Mouse (Mus musculus): ENCODE data around the gene Tuba8. TPM values are rescaled to one million over a fixed set of nuclear protein-coding genes. Genes with fewer than 3 reads are reported as not detected.
A peak's percentile ranks its signal among the peaks of the same experiment; 100 is the strongest.

Tuba8 gene
- polyA plus RNA-seq, 1 experiment from 2014 or later = 0.49 TPM

GRCm38 (mm10) chr6:121210926-121211289 is 412 bp downstream of the Tuba8 start:
- Histone ChIP-seq H3K27me3 (ENCODE audit: control insufficient read depth, insufficient read depth, low read length) (peaks cover 30% of the 10 kb centered on the region), H3K4me3 (ENCODE audit: low read depth, low read length) (peak overlapping the region; percentile 39), H3K36me3 (ENCODE audit: control insufficient read depth, insufficient read depth, low read length) (no peaks in the 10 kb centered on the region), H3K4me2 (ENCODE audit: low read depth) (peak overlapping the region; percentile 73), H3K9me3 (ENCODE audit: control insufficient read depth, low read length) (no peaks in the 10 kb centered on the region), H3K27ac (ENCODE audit: low read depth, low read length) (no peak overlapping the region), H3K9ac (ENCODE audit: low read length) (peak overlapping the region; percentile 42), H3K4me1 (ENCODE audit: control insufficient read depth, insufficient read depth, low read length) (peaks cover 12% of the 10 kb centered on the region)
- ATAC-seq (ENCODE audit: insufficient read depth, low FRiP score, low TSS enrichment) = 0 out of 2 replicates have a peak, but pooled peaks have one; percentile 27
- no peak for DNase-seq (ENCODE audit: low spot score)
- WGBS = 0% methylated on average over 12 of the region's 12 CpGs

- Histone ChIP-seq H3K4me1 (ENCODE audit: control insufficient read depth, insufficient read depth, low read length) (peaks cover 12% of the 10 kb centered on the region), H3K4me2 (ENCODE audit: low read depth) (peak overlapping the region; percentile 73), H3K9me3 (ENCODE audit: control insufficient read depth, low read length) (no peaks in the 10 kb centered on the region), H3K9ac (ENCODE audit: low read length) (no peak overlapping the region), H3K27me3 (ENCODE audit: control insufficient read depth, insufficient read depth, low read length) (peaks cover 30% of the 10 kb centered on the region), H3K4me3 (ENCODE audit: low read depth, low read length) (no peak overlapping the region), H3K27ac (ENCODE audit: low read depth, low read length) (no peak overlapping the region), H3K36me3 (ENCODE audit: control insufficient read depth, insufficient read depth, low read length) (no peaks in the 10 kb centered on the region)
- DNase-seq (ENCODE audit: low spot score) (no peak), ATAC-seq (ENCODE audit: insufficient read depth, low FRiP score, low TSS enrichment) (no peak)
- WGBS = 13% methylated on average over 4 of the region's 5 CpGs
These were observed 1.2 kb downstream of the Tuba8 start for GRCm38 (mm10) chr6:121211743-121212142.

DNA sequence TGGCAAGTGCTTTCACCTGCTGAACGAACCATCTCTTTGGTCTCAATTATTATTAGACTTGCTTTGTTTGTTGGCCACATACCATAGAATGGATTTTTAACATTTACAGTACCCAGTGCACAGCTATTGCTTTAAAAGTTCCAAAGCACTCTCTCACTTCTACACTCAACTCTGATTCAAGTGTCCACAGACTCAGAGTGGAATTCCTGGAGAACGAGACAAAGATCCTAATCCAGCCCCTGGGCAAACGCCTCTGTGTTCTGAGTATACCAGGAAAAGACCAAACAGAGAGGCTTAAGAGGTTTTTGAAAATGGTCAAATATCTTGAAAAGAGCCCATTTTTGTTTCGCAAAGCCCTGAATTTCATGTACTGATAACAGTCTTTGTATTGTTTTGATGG is 2.5 kb downstream of the Tuba8 start:
- Histone ChIP-seq H3K27me3 (ENCODE audit: control insufficient read depth, insufficient read depth, low read length) (peaks cover 30% of the 10 kb centered on the region), H3K9ac (ENCODE audit: low read length) (no peak overlapping the region), H3K36me3 (ENCODE audit: control insufficient read depth, insufficient read depth, low read length) (no peaks in the 10 kb centered on the region), H3K27ac (ENCODE audit: low read depth, low read length) (no peak overlapping the region), H3K4me1 (ENCODE audit: control insufficient read depth, insufficient read depth, low read length) (peaks cover 12% of the 10 kb centered on the region), H3K4me2 (ENCODE audit: low read depth) (no peak overlapping the region), H3K4me3 (ENCODE audit: low read depth, low read length) (no peak overlapping the region), H3K9me3 (ENCODE audit: control insufficient read depth, low read length) (no peaks in the 10 kb centered on the region)
- DNase-seq (ENCODE audit: low spot score) (no peak), ATAC-seq (ENCODE audit: insufficient read depth, low FRiP score, low TSS enrichment) (no peak)
- WGBS = 88% methylated on average over 4 of the region's 4 CpGs

GRCm38 (mm10) chr6:121214221-121214620 is 3.7 kb downstream of the Tuba8 start:
- WGBS = 88% methylated on average over 5 of the region's 5 CpGs
- no peaks in the 10 kb centered on the region for H3K36me3 ChIP-seq (ENCODE audit: control insufficient read depth, insufficient read depth, low read length)
- H3K27me3 ChIP-seq (ENCODE audit: control insufficient read depth, insufficient read depth, low read length) = peaks cover 30% of the 10 kb centered on the region
- no peaks in the 10 kb centered on the region for H3K9me3 ChIP-seq (ENCODE audit: control insufficient read depth, low read length)
- ATAC-seq (ENCODE audit: insufficient read depth, low FRiP score, low TSS enrichment) (no peak), DNase-seq (ENCODE audit: low spot score) (no peak)
- H3K4me2 ChIP-seq (ENCODE audit: low read depth) = no peak overlapping the region
- H3K27ac ChIP-seq (ENCODE audit: low read depth, low read length) = no peak overlapping the region
- H3K4me1 ChIP-seq (ENCODE audit: control insufficient read depth, insufficient read depth, low read length) = peaks cover 12% of the 10 kb centered on the region
- H3K4me3 ChIP-seq (ENCODE audit: low read depth, low read length) = no peak overlapping the region
- no peak overlapping the region for H3K9ac ChIP-seq (ENCODE audit: low read length)

- DNase-seq (ENCODE audit: low spot score) = no peak
- peaks cover 27% of the 10 kb centered on the region for H3K27me3 ChIP-seq (ENCODE audit: control insufficient read depth, insufficient read depth, low read length)
- H3K4me1 ChIP-seq (ENCODE audit: control insufficient read depth, insufficient read depth, low read length) = peaks cover 12% of the 10 kb centered on the region
- 90% methylated on average over 8 of the region's 8 CpGs for WGBS
- no peaks in the 10 kb centered on the region for H3K9me3 ChIP-seq (ENCODE audit: control insufficient read depth, low read length)
- H3K27ac ChIP-seq (ENCODE audit: low read depth, low read length) = no peak overlapping the region
- no peak overlapping the region for H3K4me3 ChIP-seq (ENCODE audit: low read depth, low read length)
- H3K4me2 ChIP-seq (ENCODE audit: low read depth) = no peak overlapping the region
- no peak overlapping the region for H3K9ac ChIP-seq (ENCODE audit: low read length)
- no peaks in the 10 kb centered on the region for H3K36me3 ChIP-seq (ENCODE audit: control insufficient read depth, insufficient read depth, low read length)
- ATAC-seq (ENCODE audit: insufficient read depth, low FRiP score, low TSS enrichment) = no peak
These were observed 4.3 kb downstream of the Tuba8 start for GRCm38 (mm10) chr6:121214667-121215330.

- ATAC-seq (ENCODE audit: insufficient read depth, low FRiP score, low TSS enrichment) (no peak), DNase-seq (ENCODE audit: low spot score) (no peak)
- H3K4me1 ChIP-seq (ENCODE audit: control insufficient read depth, insufficient read depth, low read length) = peaks cover 11% of the 10 kb centered on the region
- no peaks in the 10 kb centered on the region for H3K9me3 ChIP-seq (ENCODE audit: control insufficient read depth, low read length)
- H3K9ac ChIP-seq (ENCODE audit: low read length) = no peak overlapping the region
- H3K36me3 ChIP-seq (ENCODE audit: control insufficient read depth, insufficient read depth, low read length) = no peaks in the 10 kb centered on the region
- peaks cover 22% of the 10 kb centered on the region for H3K27me3 ChIP-seq (ENCODE audit: control insufficient read depth, insufficient read depth, low read length)
- H3K27ac ChIP-seq (ENCODE audit: low read depth, low read length) = no peak overlapping the region
- no peak overlapping the region for H3K4me2 ChIP-seq (ENCODE audit: low read depth)
- 81% methylated on average over 5 of the region's 5 CpGs for WGBS
- no peak overlapping the region for H3K4me3 ChIP-seq (ENCODE audit: low read depth, low read length)
These were observed 4.8 kb downstream of the Tuba8 start for GRCm38 (mm10) chr6:121215336-121215735.

DNA sequence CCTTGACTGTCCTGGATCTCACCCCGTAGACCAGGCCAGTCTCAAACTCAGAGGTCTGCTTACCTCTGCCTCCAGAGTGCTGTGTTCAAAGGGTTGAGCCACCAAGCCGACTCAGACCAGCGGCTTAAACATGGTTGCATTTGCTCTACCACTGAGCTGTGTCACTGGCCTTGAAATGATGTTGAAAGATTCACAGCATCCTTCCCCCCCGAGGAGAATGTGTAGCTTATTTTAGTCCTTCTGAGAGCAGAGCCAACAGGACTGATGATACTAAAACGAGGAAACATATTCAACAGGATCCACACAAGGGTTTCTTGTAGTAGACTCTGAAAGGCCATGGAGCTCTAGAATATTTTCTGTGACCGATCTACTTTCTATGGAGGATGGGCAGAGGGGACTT is 5.4 kb downstream of the Tuba8 start:
- no peak for ATAC-seq (ENCODE audit: insufficient read depth, low FRiP score, low TSS enrichment)
- no peaks in the 10 kb centered on the region for H3K36me3 ChIP-seq (ENCODE audit: control insufficient read depth, insufficient read depth, low read length)
- no peak overlapping the region for H3K27ac ChIP-seq (ENCODE audit: low read depth, low read length)
- H3K9ac ChIP-seq (ENCODE audit: low read length) = no peak overlapping the region
- no peak overlapping the region for H3K4me2 ChIP-seq (ENCODE audit: low read depth)
- no peaks in the 10 kb centered on the region for H3K9me3 ChIP-seq (ENCODE audit: control insufficient read depth, low read length)
- 84% methylated on average over 6 of the region's 6 CpGs for WGBS
- DNase-seq (ENCODE audit: low spot score) = no peak
- peaks cover 8% of the 10 kb centered on the region for H3K4me1 ChIP-seq (ENCODE audit: control insufficient read depth, insufficient read depth, low read length)
- H3K4me3 ChIP-seq (ENCODE audit: low read depth, low read length) = no peak overlapping the region
- H3K27me3 ChIP-seq (ENCODE audit: control insufficient read depth, insufficient read depth, low read length) = peaks cover 16% of the 10 kb centered on the region

DNA sequence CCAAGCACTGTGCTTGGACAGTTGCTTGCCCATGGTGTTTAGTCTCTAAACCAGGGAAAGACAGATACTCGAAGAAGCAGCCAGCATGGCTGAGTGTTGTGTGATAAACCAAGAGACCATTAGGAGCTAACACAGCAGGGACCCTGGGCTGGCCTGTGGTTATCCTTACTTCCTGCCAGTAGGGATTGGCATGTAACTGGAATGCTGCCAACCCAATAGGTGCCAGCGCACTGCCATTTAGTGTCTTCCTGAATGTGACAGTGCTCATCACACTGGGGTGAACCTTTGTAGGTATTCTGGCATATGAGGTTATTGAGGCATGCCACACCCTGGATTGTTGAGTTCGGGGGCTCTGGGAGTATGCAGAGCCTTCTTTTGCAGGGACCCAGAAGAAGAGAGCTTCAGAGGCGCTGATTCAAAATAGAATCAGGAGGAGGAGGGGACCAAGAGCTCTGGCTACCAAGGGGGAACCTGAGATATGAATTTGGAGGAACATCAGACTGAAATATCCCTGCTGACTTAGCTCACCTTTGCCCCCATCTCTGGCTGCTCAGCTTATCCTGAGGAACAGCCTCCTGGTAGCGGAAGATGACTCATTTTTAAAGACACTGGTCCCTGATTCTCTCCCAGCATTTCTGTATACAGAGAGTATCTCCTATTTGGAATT is 6.2 kb downstream of the Tuba8 start:
- no peaks in the 10 kb centered on the region for H3K9me3 ChIP-seq (ENCODE audit: control insufficient read depth, low read length)
- no peak for DNase-seq (ENCODE audit: low spot score)
- no peak overlapping the region for H3K4me2 ChIP-seq (ENCODE audit: low read depth)

GRCm38 (mm10) chr6:121218002-121218401 is 7.5 kb downstream of the Tuba8 start:
- no peaks in the 10 kb centered on the region for H3K36me3 ChIP-seq (ENCODE audit: control insufficient read depth, insufficient read depth, low read length)
- H3K9me3 ChIP-seq (ENCODE audit: control insufficient read depth, low read length) = no peaks in the 10 kb centered on the region
- no peak overlapping the region for H3K4me3 ChIP-seq (ENCODE audit: low read depth, low read length)
- WGBS = 93% methylated on average over 7 of the region's 7 CpGs
- no peak overlapping the region for H3K4me2 ChIP-seq (ENCODE audit: low read depth)
- ATAC-seq (ENCODE audit: insufficient read depth, low FRiP score, low TSS enrichment) (no peak), DNase-seq (ENCODE audit: low spot score) (no peak)
- no peak overlapping the region for H3K27ac ChIP-seq (ENCODE audit: low read depth, low read length)
- no peaks in the 10 kb centered on the region for H3K4me1 ChIP-seq (ENCODE audit: control insufficient read depth, insufficient read depth, low read length)
- no peak overlapping the region for H3K9ac ChIP-seq (ENCODE audit: low read length)
- no peaks in the 10 kb centered on the region for H3K27me3 ChIP-seq (ENCODE audit: control insufficient read depth, insufficient read depth, low read length)

More for the DNA sequence above, 6.2 kb downstream of the Tuba8 start:
- 90% methylated on average over 5 of the region's 5 CpGs for WGBS
- no peaks in the 10 kb centered on the region for H3K4me1 ChIP-seq (ENCODE audit: control insufficient read depth, insufficient read depth, low read length)
- H3K4me3 ChIP-seq (ENCODE audit: low read depth, low read length) = no peak overlapping the region
- H3K27ac ChIP-seq (ENCODE audit: low read depth, low read length) = no peak overlapping the region
- no peak overlapping the region for H3K9ac ChIP-seq (ENCODE audit: low read length)
- H3K36me3 ChIP-seq (ENCODE audit: control insufficient read depth, insufficient read depth, low read length) = no peaks in the 10 kb centered on the region
- H3K27me3 ChIP-seq (ENCODE audit: control insufficient read depth, insufficient read depth, low read length) = peaks cover 8% of the 10 kb centered on the region
- ATAC-seq (ENCODE audit: insufficient read depth, low FRiP score, low TSS enrichment) = no peak

Data from neural tube, embryonic 11.5 days (tissue).